Mouse (Mus musculus) heart, embryonic 11.5 days (tissue): ENCODE measurements at regions not wholly inside any gene's neighbourhood (a gene's known extent, or its start where the extent isn't known, plus 50 kb on each side); places are given as distances from the start of the nearest gene placed in this dataset.

Experiments
- ATAC-seq: fragments of 200-750 bp; cut with Nextera tagmentation; replicated peaks from 2 replicates; pipeline ENCODE4 v1.8.0; 2017; ENCODE audit warnings: moderate library complexity; ENCODE audit not compliant: insufficient number of reproducible peaks, low FRiP score, low TSS enrichment
- H3K27ac ChIP-seq: fragments of 300-500 bp; sonication (generic); 2 replicates; pipeline ENCODE4 v1.5.1; 2014; ENCODE audit warnings: mild to moderate bottlenecking, low read depth, low read length
- H3K27me3 ChIP-seq: fragments of 300-500 bp; sonication (generic); 2 replicates; pipeline ENCODE4 v1.6.1; 2014; ENCODE audit warnings: mild to moderate bottlenecking, low read length, mixed read lengths; ENCODE audit not compliant: control insufficient read depth, insufficient read depth
- H3K36me3 ChIP-seq: fragments of 300-500 bp; sonication (generic); 2 replicates; pipeline ENCODE4 v1.6.1; 2014; ENCODE audit warnings: mild to moderate bottlenecking, low read length, moderate library complexity, mixed read lengths; ENCODE audit not compliant: control insufficient read depth, insufficient read depth
- H3K4me1 ChIP-seq: fragments of 300-500 bp; sonication (generic); 2 replicates; pipeline ENCODE4 v1.6.1; 2014; ENCODE audit warnings: low read length; ENCODE audit not compliant: control insufficient read depth, insufficient read depth
- H3K4me2 ChIP-seq: fragments of 300-500 bp; sonication (generic); 2 replicates; pipeline ENCODE4 v1.6.1; 2014; ENCODE audit warnings: mild to moderate bottlenecking, moderate library complexity
- H3K4me3 ChIP-seq: fragments of 300-500 bp; sonication (generic); 2 replicates; pipeline ENCODE4 v1.5.1; 2014; ENCODE audit warnings: low read depth, low read length
- H3K9ac ChIP-seq: fragments of 300-500 bp; sonication (generic); 2 replicates; pipeline ENCODE4 v1.6.1; 2014; ENCODE audit warnings: mild to moderate bottlenecking, low read depth, low read length, moderate library complexity
- H3K9me3 ChIP-seq: fragments of 300-500 bp; sonication (generic); replicated peaks from 2 replicates; pipeline ENCODE4 v1.6.1; 2016; ENCODE audit warnings: low read length; ENCODE audit not compliant: control insufficient read depth
- WGBS: fragments of 180-500 bp; shearing (Covaris S2); extraction: QIAGEN DNeasy Blood & Tissue Kit; methylation state at CpG from one replicate; pipeline ENCODE4 v1.1.7; 2014; ENCODE audit not compliant: insufficient replicate concordance; 5-methylcytosine and 5-hydroxymethylcytosine counted together

DNA sequence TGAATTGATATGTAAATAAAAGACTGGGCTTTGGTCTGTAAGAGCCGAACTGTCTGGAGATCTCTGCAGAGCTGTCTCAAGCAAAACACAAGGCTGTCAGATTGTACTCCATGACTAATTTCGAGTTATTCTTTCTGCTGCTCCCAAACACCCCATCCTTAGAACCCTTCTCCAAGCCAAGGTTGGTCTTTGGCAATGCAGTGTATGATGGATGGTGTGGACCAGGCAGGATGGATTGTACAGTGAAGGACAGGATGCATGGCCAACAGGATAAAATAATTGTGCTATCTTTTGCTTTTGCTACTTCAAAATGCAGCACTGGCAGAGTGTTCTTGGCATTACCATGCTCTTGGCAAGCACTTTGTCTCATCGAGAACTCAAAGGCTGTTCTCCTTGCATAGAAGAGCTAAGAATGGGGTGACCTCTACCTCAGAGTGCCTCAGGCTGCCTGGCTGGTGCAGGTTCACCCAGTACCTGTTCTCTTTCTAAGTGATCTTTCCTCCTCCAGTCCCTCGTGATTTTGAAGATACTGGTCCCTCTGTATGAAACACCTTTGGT, 88.4 kb upstream of the Cpeb4 start:
- Histone ChIP-seq H3K9me3 (no peaks in the 10 kb centered on the region), H3K36me3 (no peaks in the 10 kb centered on the region), H3K4me1 (no peaks in the 10 kb centered on the region), H3K4me3 (no peak overlapping the region), H3K27ac (no peak overlapping the region), H3K27me3 (no peaks in the 10 kb centered on the region), H3K9ac (no peak overlapping the region), H3K4me2 (no peak overlapping the region)
- ATAC-seq, result no peak
- WGBS, result 78% methylated on average over 4 of the region's 4 CpGs

DNA sequence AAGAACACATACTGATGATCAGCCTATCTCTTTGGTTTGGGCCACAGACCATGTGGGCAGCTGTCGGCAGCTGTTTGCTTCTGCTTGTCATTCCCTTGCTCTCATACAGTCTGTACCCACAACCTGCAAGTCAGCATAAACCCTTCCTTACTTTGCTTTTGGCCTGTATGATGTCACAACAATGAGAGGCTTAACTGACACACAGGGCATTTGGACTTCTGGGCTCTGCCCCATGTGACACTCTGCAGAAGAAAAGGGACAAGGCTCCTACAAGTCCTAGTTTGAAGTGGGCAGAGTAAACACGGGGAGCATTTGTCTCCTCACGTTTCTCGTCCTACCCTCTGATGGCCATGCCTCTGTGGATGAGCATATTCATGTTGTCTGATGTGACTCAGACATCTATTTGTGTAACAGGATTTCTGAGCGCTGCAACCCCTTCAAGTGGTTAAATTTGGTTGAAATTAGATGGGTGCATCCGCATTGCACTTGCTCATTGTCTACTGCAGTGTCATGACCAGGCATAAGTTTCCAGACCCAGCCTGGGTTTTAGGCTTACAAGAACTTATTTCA, 87.6 kb upstream of the Cpeb4 start:
- H3K36me3 ChIP-seq, result no peaks in the 10 kb centered on the region

GRCm38 (mm10) chr11:31785160-31785559, 86.9 kb upstream of the Cpeb4 start:
- no peaks in the 10 kb centered on the region for H3K9me3 ChIP-seq
- H3K4me1 ChIP-seq, result no peaks in the 10 kb centered on the region
- no peaks in the 10 kb centered on the region for H3K27me3 ChIP-seq
- 79% methylated on average over 7 of the region's 7 CpGs for WGBS
- H3K4me3 ChIP-seq, result no peak overlapping the region
- H3K27ac ChIP-seq, result no peak overlapping the region
- ATAC-seq, result no peak
- no peaks in the 10 kb centered on the region for H3K36me3 ChIP-seq
- no peak overlapping the region for H3K4me2 ChIP-seq
- H3K9ac ChIP-seq, result no peak overlapping the region

More for the DNA sequence above, 87.6 kb upstream of the Cpeb4 start:
- H3K9ac ChIP-seq, result no peak overlapping the region
- ATAC-seq, result no peak
- no peak overlapping the region for H3K27ac ChIP-seq
- 89% methylated on average over 6 of the region's 6 CpGs for WGBS
- no peaks in the 10 kb centered on the region for H3K27me3 ChIP-seq
- H3K4me3 ChIP-seq, result no peak overlapping the region
- H3K9me3 ChIP-seq, result no peaks in the 10 kb centered on the region
- H3K4me2 ChIP-seq, result no peak overlapping the region
- no peaks in the 10 kb centered on the region for H3K4me1 ChIP-seq

DNA sequence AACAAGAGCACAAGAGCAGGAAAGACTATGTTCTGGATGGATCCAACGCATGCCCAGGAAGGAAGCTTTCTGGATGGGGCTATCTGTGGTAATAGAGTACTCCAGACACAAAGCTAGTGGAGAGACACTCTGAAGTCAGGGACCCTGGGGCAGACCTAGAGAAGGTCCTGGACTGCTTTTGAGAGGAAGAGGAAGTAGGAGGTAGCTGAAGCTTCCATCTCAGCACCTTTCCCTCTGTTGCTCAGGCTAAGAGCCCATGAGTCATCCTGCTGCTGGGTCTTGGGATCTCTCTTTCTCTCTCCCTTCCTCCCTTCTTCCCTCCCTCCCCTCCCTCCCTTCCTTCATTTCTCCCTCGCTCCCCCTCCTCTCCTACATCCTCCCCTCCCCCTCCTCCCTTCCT, 84.6 kb upstream of the Cpeb4 start:
- H3K9me3 ChIP-seq, result no peaks in the 10 kb centered on the region
- no peaks in the 10 kb centered on the region for H3K4me1 ChIP-seq
- H3K4me3 ChIP-seq, result no peak overlapping the region
- no peak overlapping the region for H3K27ac ChIP-seq
- no peak for ATAC-seq
- WGBS, result 77% methylated on average over 2 of the region's 2 CpGs
- H3K9ac ChIP-seq, result no peak overlapping the region
- no peaks in the 10 kb centered on the region for H3K36me3 ChIP-seq
- H3K27me3 ChIP-seq, result no peaks in the 10 kb centered on the region
- H3K4me2 ChIP-seq, result no peak overlapping the region

- Histone ChIP-seq H3K4me3 (no peak overlapping the region), H3K27me3 (no peaks in the 10 kb centered on the region), H3K9me3 (no peaks in the 10 kb centered on the region), H3K27ac (no peak overlapping the region), H3K4me1 (no peaks in the 10 kb centered on the region), H3K9ac (no peak overlapping the region), H3K36me3 (no peaks in the 10 kb centered on the region), H3K4me2 (no peak overlapping the region)
- 52% methylated on average over 2 of the region's 2 CpGs for WGBS
- no peak for ATAC-seq
Observed at GRCm38 (mm10) chr11:31787917-31788703, 83.9 kb upstream of the Cpeb4 start.

DNA sequence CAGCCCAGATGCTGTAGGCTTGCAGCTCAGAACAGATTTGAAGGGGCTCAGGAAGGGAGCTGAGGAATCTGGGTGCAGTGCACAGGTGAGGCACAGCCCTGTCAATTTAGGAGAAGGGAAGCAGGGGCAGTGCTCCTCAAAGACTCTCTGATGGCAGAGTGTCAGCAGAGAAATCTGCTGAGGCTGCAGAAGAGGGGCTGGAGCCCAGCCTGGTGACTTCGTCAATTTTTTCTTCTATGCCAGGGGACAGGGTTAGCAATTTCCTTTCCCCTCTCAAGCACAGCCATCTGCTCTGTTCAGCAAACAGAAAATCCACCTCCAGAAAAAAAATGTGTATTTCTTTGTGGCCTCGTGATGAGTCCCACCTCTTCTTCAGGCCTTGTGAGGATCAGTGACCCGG, 82.0 kb upstream of the Cpeb4 start:
- 82% methylated on average over 3 of the region's 3 CpGs for WGBS
- no peak overlapping the region for H3K4me2 ChIP-seq
- no peak overlapping the region for H3K9ac ChIP-seq
- no peak for ATAC-seq
- H3K9me3 ChIP-seq, result no peaks in the 10 kb centered on the region
- no peak overlapping the region for H3K27ac ChIP-seq
- no peaks in the 10 kb centered on the region for H3K4me1 ChIP-seq
- H3K4me3 ChIP-seq, result no peak overlapping the region
- H3K27me3 ChIP-seq, result no peaks in the 10 kb centered on the region
- H3K36me3 ChIP-seq, result no peaks in the 10 kb centered on the region

DNA sequence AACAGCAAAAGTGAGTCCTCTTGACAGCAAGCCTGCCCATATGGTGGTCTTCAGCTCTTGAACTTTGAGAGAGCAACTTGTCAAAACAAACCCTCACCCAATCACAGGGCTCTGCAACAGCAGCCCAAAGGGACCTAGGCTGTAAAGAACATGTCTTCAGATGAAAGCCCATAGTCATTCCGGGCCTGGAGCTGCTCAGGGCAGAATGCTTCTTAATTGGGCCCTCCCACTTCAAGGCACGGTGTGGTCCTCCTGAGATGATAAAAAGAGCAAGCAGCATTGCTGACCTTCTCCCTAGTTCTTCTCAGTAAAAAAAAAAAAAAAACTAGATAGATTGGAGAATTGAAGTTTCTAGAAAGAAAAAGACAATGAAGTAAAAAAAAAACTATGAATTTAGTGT, 80.7 kb upstream of the Cpeb4 start:
- Histone ChIP-seq H3K4me1 (peaks cover 2% of the 10 kb centered on the region; the same call in 1 of the 2 replicates), H3K4me3 (no peak overlapping the region), H3K4me2 (no peak overlapping the region), H3K9me3 (no peaks in the 10 kb centered on the region), H3K27ac (no peak overlapping the region), H3K27me3 (no peaks in the 10 kb centered on the region), H3K9ac (no peak overlapping the region), H3K36me3 (no peaks in the 10 kb centered on the region)
- WGBS, result 48% methylated on average over 2 of the region's 2 CpGs
- ATAC-seq, result no peak

DNA sequence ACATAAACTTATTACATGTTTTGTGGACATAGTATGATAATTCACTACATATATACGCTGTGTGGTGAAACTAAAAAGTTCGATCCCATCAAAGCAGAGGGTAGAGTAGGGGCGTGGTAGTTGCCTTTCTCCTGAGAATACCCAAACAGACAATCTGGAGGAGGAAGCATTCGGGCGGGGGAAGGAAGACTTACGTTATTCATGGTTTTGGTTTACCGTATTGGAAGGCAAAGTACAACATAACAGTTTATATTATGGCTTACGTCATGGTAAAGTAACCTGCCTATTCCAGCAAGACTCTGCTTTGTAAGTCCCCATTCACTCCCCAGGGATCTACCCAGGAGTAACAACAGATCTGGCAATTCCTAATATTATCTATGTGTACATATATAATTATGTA, 76.9 kb upstream of the Cpeb4 start:
- H3K4me2 ChIP-seq, result no peak overlapping the region
- H3K27ac ChIP-seq, result no peak overlapping the region
- no peak for ATAC-seq
- no peak overlapping the region for H3K9ac ChIP-seq
- H3K9me3 ChIP-seq, result no peaks in the 10 kb centered on the region; the same call in 1 of the 2 replicates
- no peak overlapping the region for H3K4me3 ChIP-seq
- 84% methylated on average over 8 of the region's 8 CpGs for WGBS
- no peaks in the 10 kb centered on the region for H3K27me3 ChIP-seq
- peaks cover 7% of the 10 kb centered on the region; the same call in 1 of the 2 replicates for H3K4me1 ChIP-seq
- no peaks in the 10 kb centered on the region for H3K36me3 ChIP-seq
